Mouse (Mus musculus) hindbrain, embryonic 13.5 days (tissue): ENCODE data around the gene Borcs6. TPM values are rescaled to one million over a fixed set of nuclear protein-coding genes. Genes with fewer than 3 reads are reported as not detected.
A peak's percentile ranks its signal among the peaks of the same experiment; 100 is the strongest.

Experiments
- ATAC-seq: fragments of 200-750 bp; cut with Nextera tagmentation; 2 replicates; pipeline ENCODE4 v1.8.0; 2017; ENCODE audit warnings: moderate TSS enrichment; ENCODE audit not compliant: low FRiP score
- H3K27ac ChIP-seq: fragments of 300-500 bp; sonication (generic); 2 replicates; pipeline ENCODE4 v1.5.1; 2015; ENCODE audit warnings: inconsistent platforms, mild to moderate bottlenecking, moderate library complexity
- H3K27me3 ChIP-seq: fragments of 300-500 bp; sonication (generic); 2 replicates; pipeline ENCODE4 v1.6.1; 2015; ENCODE audit warnings: mild to moderate bottlenecking, inconsistent platforms
- H3K36me3 ChIP-seq: fragments of 300-500 bp; sonication (generic); 2 replicates; pipeline ENCODE4 v1.6.1; 2015; ENCODE audit warnings: mild to moderate bottlenecking, inconsistent platforms
- H3K4me1 ChIP-seq: fragments of 300-500 bp; sonication (generic); replicated peaks from 2 replicates; pipeline ENCODE4 v1.6.1; 2015; ENCODE audit warnings: inconsistent platforms
- H3K4me2 ChIP-seq: fragments of 300-500 bp; sonication (generic); 2 replicates; pipeline ENCODE4 v1.6.1; 2015; ENCODE audit warnings: inconsistent platforms, mild to moderate bottlenecking, moderate library complexity
- H3K4me3 ChIP-seq: fragments of 300-500 bp; sonication (generic); 2 replicates; pipeline ENCODE4 v1.5.1; 2015; ENCODE audit warnings: mild to moderate bottlenecking, inconsistent platforms
- H3K9ac ChIP-seq: fragments of 300-500 bp; sonication (generic); 2 replicates; pipeline ENCODE4 v1.6.1; 2015; ENCODE audit warnings: mild to moderate bottlenecking, inconsistent platforms
- H3K9me3 ChIP-seq: fragments of 300-500 bp; sonication (generic); 2 replicates; pipeline ENCODE4 v1.6.1; 2016; ENCODE audit warnings: inconsistent platforms
- WGBS: fragments of 180-500 bp; shearing (Covaris S2); methylation state at CpG from one replicate; pipeline ENCODE4 v1.1.7; 2015; 5-methylcytosine and 5-hydroxymethylcytosine counted together
- polyA plus RNA-seq: library from polyadenylated mRNA; unstranded; fragments of >200 nt; fragmentation: Nextera tagmentation; extraction: Ambion mirVana; gene quantifications from 2 replicates; pipeline ENCODE4 v1.2.1, GENCODE M21; 2015

Gene Borcs6
- polyA plus RNA-seq, 1 experiment from 2014 or later: 15.2 TPM

- peak overlapping the region; percentile 94; the same call in 1 of the 2 replicates for H3K27ac ChIP-seq
- no peak overlapping the region for H3K9ac ChIP-seq
- peaks cover 34% of the 10 kb centered on the region for H3K4me1 ChIP-seq
- H3K4me3 ChIP-seq: no peak overlapping the region
- ATAC-seq: no peak
- H3K4me2 ChIP-seq: 0 out of 2 replicates have a peak overlapping the region, but pooled peaks have one; percentile 6
- H3K27me3 ChIP-seq: no peaks in the 10 kb centered on the region
- 57% methylated on average over 2 of the region's 2 CpGs for WGBS
- H3K9me3 ChIP-seq: no peaks in the 10 kb centered on the region
- no peaks in the 10 kb centered on the region for H3K36me3 ChIP-seq
Observed at GRCm38 (mm10) chr11:69074776-69075069, 15.2 kb downstream of the Borcs6 start.

GRCm38 (mm10) chr11:69075764-69076479 is 16.4 kb downstream of the Borcs6 start:
- Histone ChIP-seq H3K27me3 (no peaks in the 10 kb centered on the region), H3K4me2 (no peak overlapping the region), H3K4me3 (no peak overlapping the region), H3K9me3 (no peaks in the 10 kb centered on the region), H3K27ac (no peak overlapping the region), H3K9ac (no peak overlapping the region), H3K4me1 (peaks cover 29% of the 10 kb centered on the region), H3K36me3 (no peaks in the 10 kb centered on the region)
- ATAC-seq: no peak
- WGBS: 44% methylated on average over 9 of the region's 9 CpGs

DNA sequence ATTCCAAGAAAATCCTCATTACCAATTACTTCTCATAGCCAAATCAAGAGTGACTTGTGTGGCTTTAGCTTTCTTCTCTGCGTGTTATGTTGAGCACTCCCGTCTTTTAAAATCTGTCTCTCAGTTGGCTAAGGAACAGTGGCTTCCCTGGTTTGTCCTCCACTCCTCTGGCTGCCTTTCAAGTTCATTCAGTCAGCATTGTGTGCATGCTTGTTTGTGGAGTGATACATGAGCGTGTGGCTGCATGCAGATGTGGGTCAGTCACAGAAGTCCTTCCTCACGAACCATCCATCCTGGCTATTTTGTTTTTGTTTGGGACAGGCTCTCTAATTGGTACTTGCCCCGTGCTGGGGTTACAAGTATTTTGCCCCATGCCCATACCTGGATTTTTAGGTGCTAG is 17.1 kb downstream of the Borcs6 start:
- Histone ChIP-seq H3K4me2 (no peak overlapping the region), H3K9ac (no peak overlapping the region), H3K4me3 (no peak overlapping the region), H3K27ac (no peak overlapping the region), H3K9me3 (no peaks in the 10 kb centered on the region), H3K4me1 (peaks cover 23% of the 10 kb centered on the region), H3K27me3 (no peaks in the 10 kb centered on the region), H3K36me3 (no peaks in the 10 kb centered on the region)
- 60% methylated on average over 5 of the region's 5 CpGs for WGBS
- no peak for ATAC-seq

GRCm38 (mm10) chr11:69077316-69077715 is 17.8 kb downstream of the Borcs6 start:
- WGBS: 85% methylated on average over 9 of the region's 9 CpGs
- H3K4me3 ChIP-seq: no peak overlapping the region
- no peaks in the 10 kb centered on the region for H3K36me3 ChIP-seq
- no peaks in the 10 kb centered on the region for H3K27me3 ChIP-seq
- H3K4me2 ChIP-seq: no peak overlapping the region
- peaks cover 15% of the 10 kb centered on the region for H3K4me1 ChIP-seq
- no peak for ATAC-seq
- H3K9me3 ChIP-seq: no peaks in the 10 kb centered on the region
- H3K27ac ChIP-seq: no peak overlapping the region
- H3K9ac ChIP-seq: no peak overlapping the region

GRCm38 (mm10) chr11:69078041-69078440 is 18.5 kb downstream of the Borcs6 start:
- H3K4me2 ChIP-seq: no peak overlapping the region
- H3K4me3 ChIP-seq: no peak overlapping the region
- H3K4me1 ChIP-seq: peaks cover 12% of the 10 kb centered on the region; the same call in 1 of the 2 replicates
- H3K9me3 ChIP-seq: no peaks in the 10 kb centered on the region
- no peak overlapping the region for H3K27ac ChIP-seq
- H3K9ac ChIP-seq: no peak overlapping the region
- no peaks in the 10 kb centered on the region for H3K27me3 ChIP-seq
- H3K36me3 ChIP-seq: no peaks in the 10 kb centered on the region
- ATAC-seq: no peak
- WGBS: 85% methylated on average over 6 of the region's 6 CpGs

DNA sequence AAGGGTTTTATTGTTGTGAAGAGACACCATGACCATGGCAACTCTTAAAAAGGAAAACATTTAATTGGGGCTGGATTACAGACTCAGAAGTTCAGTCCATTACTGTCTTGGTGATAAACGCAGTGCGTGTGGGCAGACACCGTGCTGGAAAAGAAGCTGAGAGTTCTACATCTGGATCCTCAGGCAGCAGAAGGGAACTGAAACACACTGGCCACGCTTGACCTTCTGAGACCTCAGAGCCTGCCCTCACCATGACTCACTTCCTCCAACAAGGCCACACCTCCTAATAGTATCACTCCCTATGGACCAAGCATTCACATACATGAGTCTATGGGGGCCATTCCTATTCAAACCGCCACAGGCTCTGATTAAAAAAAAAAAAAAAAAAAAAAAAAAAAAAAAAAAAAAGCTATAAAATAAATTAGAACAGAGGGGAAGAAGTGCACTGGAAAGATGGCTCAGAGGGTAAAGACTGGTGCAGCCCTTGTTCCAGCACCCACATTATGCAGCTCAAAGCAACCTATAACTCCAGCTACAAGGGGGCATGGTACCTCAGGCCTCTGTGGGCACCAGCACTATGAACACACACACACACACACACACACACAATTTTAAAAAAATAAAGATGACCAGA is 19.4 kb downstream of the Borcs6 start:
- Histone ChIP-seq H3K27me3 (no peaks in the 10 kb centered on the region), H3K27ac (no peak overlapping the region), H3K4me3 (no peak overlapping the region), H3K4me1 (peaks cover 12% of the 10 kb centered on the region; the same call in 1 of the 2 replicates), H3K4me2 (no peak overlapping the region), H3K9ac (no peak overlapping the region), H3K9me3 (no peaks in the 10 kb centered on the region), H3K36me3 (no peaks in the 10 kb centered on the region)
- ATAC-seq: no peak
- WGBS: 75% methylated on average over 5 of the region's 5 CpGs

DNA sequence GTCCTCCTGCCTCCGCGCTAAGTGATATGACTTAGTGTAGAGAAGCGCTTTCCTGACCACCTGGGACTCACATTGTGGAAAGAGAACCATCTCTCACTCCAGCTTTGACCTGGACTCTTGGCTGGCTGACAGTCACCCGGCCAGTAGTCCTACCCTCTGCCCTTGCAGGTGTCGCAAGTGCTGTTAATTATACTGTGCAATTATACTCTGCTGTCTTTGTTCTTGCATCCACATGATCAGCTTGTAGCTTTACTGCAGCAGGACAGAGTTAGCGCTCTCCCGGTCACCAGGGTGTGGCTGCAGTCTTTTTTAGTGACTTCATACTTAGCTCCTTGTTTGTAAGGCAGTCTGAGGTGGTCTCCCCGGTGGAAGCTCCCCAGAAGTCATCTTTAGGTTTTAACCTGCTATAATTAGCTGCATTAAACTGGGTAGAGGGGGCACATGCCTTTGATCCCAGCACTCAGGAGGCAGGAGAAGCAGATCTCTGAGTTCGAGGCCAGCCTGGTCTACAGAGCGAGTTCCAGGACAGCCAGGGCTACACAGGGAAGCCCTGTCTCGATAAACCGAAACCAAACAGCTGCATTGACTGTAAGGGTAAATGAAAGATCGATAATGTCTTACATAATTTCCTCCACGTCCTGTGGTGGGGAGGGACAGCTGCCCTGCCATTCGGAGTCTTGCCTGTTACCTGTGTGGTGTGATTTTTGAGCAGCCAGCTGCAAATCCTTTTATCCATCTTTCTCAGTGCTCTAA is 20.8 kb downstream of the Borcs6 start:
- H3K27ac ChIP-seq: no peak overlapping the region
- H3K4me1 ChIP-seq: peaks cover 4% of the 10 kb centered on the region; the same call in 1 of the 2 replicates
- no peak for ATAC-seq
- H3K9ac ChIP-seq: no peak overlapping the region
- H3K27me3 ChIP-seq: no peaks in the 10 kb centered on the region
- H3K4me2 ChIP-seq: no peak overlapping the region
- WGBS: 83% methylated on average over 15 of the region's 15 CpGs
- no peaks in the 10 kb centered on the region for H3K9me3 ChIP-seq
- no peak overlapping the region for H3K4me3 ChIP-seq
- H3K36me3 ChIP-seq: no peaks in the 10 kb centered on the region

GRCm38 (mm10) chr11:69080855-69081222 is 21.3 kb downstream of the Borcs6 start:
- H3K4me1 ChIP-seq: peaks cover 4% of the 10 kb centered on the region; the same call in 1 of the 2 replicates
- no peaks in the 10 kb centered on the region for H3K27me3 ChIP-seq
- H3K9me3 ChIP-seq: no peaks in the 10 kb centered on the region
- H3K36me3 ChIP-seq: no peaks in the 10 kb centered on the region
- H3K27ac ChIP-seq: no peak overlapping the region
- H3K9ac ChIP-seq: no peak overlapping the region
- no peak overlapping the region for H3K4me2 ChIP-seq
- WGBS: 91% methylated on average over 8 of the region's 8 CpGs
- ATAC-seq: no peak
- H3K4me3 ChIP-seq: no peak overlapping the region

GRCm38 (mm10) chr11:69081613-69082012 is 22.1 kb downstream of the Borcs6 start:
- H3K4me1 ChIP-seq: peaks cover under 1% of the 10 kb centered on the region; the same call in 1 of the 2 replicates
- H3K9me3 ChIP-seq: no peaks in the 10 kb centered on the region
- no peak overlapping the region for H3K4me2 ChIP-seq
- H3K36me3 ChIP-seq: no peaks in the 10 kb centered on the region
- WGBS: 87% methylated on average over 7 of the region's 7 CpGs
- no peak overlapping the region for H3K9ac ChIP-seq
- H3K27me3 ChIP-seq: no peaks in the 10 kb centered on the region
- H3K4me3 ChIP-seq: no peak overlapping the region
- ATAC-seq: no peak
- H3K27ac ChIP-seq: no peak overlapping the region

- no peaks in the 10 kb centered on the region for H3K27me3 ChIP-seq
- ATAC-seq: no peak
- 66% methylated on average over 6 of the region's 6 CpGs for WGBS
- peaks cover 9% of the 10 kb centered on the region for H3K36me3 ChIP-seq
- H3K4me2 ChIP-seq: no peak overlapping the region
- H3K4me3 ChIP-seq: no peak overlapping the region
- peaks cover 29% of the 10 kb centered on the region for H3K4me1 ChIP-seq
- H3K9ac ChIP-seq: no peak overlapping the region
- H3K9me3 ChIP-seq: no peaks in the 10 kb centered on the region
- no peak overlapping the region for H3K27ac ChIP-seq
Observed at GRCm38 (mm10) chr11:69085608-69086007, 26.1 kb downstream of the Borcs6 start.

DNA sequence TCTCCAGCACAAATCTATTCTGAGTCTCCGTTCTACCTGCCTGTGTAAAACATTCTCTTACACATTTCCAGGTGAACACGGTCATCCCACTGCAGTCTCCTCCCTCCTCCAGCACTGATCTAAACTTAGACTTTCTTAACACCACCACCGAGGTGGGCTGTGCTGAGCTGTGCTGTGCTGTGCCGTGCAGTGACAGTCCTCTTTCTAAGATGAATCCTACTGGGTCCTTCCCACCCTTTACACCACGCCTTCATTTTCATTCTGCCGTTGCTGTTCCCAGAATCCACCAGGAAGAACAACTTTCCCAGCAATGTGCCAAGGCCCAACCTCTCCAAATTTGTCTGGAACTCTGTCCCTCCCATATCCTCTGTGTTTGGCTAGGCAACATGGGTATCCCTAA is 26.9 kb downstream of the Borcs6 start:
- peaks cover 36% of the 10 kb centered on the region for H3K4me1 ChIP-seq
- no peak for ATAC-seq
- peak overlapping the region; percentile 42; the same call in 1 of the 2 replicates for H3K27ac ChIP-seq
- no peaks in the 10 kb centered on the region for H3K27me3 ChIP-seq
- H3K36me3 ChIP-seq: peaks cover 16% of the 10 kb centered on the region
- H3K4me2 ChIP-seq: no peak overlapping the region
- no peak overlapping the region for H3K4me3 ChIP-seq
- H3K9ac ChIP-seq: no peak overlapping the region; the same call in 1 of the 2 replicates
- WGBS: 74% methylated on average over 6 of the region's 6 CpGs
- no peaks in the 10 kb centered on the region for H3K9me3 ChIP-seq

GRCm38 (mm10) chr11:69087082-69087481 is 27.6 kb downstream of the Borcs6 start:
- Histone ChIP-seq H3K36me3 (peaks cover 21% of the 10 kb centered on the region), H3K9ac (peak overlapping the region; percentile 24; the same call in 1 of the 2 replicates), H3K27me3 (no peaks in the 10 kb centered on the region), H3K9me3 (no peaks in the 10 kb centered on the region), H3K4me1 (peaks cover 43% of the 10 kb centered on the region), H3K27ac (peak overlapping the region; percentile 98), H3K4me2 (no peak overlapping the region), H3K4me3 (no peak overlapping the region)
- WGBS: 36% methylated on average over 4 of the region's 4 CpGs
- ATAC-seq: no peak
